Mouse (Mus musculus) liver, embryonic 14.5 days (tissue): ENCODE results near the gene 4931422A03Rik.

Experiments used
- CTCF ChIP-seq: IDR thresholded peaks from 2 replicates; pipeline ENCODE4 v1.5.1; 2016; ENCODE audit warnings: antibody characterized with exemption, low read depth, control low read depth
- EP300 ChIP-seq: IDR thresholded peaks from 2 replicates; pipeline ENCODE4 v1.6.1; 2016; ENCODE audit warnings: antibody characterized with exemption, low read depth

DNA sequence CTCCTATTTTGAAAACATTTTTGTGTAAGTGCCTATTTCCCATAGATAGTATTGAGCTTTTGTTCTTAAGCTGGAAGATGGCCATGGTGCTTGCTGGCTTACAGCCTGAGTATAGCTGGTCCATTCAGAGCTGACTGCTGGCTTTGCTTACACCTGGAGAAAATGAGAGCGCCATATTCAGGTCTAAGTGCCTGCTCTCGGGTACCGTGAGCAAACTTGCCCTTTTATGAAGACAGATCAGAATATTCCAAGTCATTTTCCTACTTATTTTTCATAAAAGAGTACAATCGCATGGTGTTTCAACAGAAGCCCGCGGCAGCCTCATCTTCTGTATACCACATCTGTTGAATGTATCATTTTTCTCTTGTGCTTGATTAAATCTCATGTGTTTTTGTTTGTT lies 32.8 kb upstream of the 4931422A03Rik start:
- TF ChIP-seq EP300 (no peak), CTCF (no peak)
